Mouse (Mus musculus): ENCODE measurements around the gene Arl16.

- TF ChIP-seq POLR2A (IDR thresholded peaks at IDR 0.05; ENCODE audit: insufficient read depth, low read depth, low read length): no peak
- no peak for TF ChIP-seq CTCF (IDR thresholded peaks at IDR 0.05; ENCODE audit: insufficient read depth, low read depth, low read length)
Observed at GRCm38 (mm10) chr11:120417852-120418251, 49.6 kb downstream of the Arl16 start.
